Mouse (Mus musculus): Measurements from ENCODE around the gene Lrrc1.

The Lrrc1 gene

GRCm38 (mm10) chr9:77463861-77464260 is 80.8 kb downstream of the Lrrc1 start:
- DNase-seq (ENCODE audit: low spot score), result no peak

DNA sequence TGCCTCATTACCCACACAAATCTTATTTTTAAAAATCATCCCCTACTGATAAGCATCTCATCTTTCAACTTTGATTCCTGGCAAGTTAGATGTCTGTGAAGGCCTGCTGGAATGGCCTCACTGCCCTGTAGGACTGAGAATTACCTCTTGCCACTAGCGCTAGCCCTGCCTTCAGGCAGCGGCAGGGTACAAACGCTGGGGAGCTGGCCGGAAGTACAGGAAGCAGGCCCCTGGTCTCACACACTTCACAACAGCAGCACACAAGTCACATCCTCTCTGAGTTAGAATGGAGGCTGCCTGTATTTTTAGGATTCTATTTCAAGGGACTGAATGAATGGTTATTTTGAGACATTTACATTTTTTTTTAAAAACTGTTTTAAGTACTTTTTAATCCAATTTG is 81.5 kb downstream of the Lrrc1 start:
- no peak for DNase-seq (ENCODE audit: low spot score)

DNA sequence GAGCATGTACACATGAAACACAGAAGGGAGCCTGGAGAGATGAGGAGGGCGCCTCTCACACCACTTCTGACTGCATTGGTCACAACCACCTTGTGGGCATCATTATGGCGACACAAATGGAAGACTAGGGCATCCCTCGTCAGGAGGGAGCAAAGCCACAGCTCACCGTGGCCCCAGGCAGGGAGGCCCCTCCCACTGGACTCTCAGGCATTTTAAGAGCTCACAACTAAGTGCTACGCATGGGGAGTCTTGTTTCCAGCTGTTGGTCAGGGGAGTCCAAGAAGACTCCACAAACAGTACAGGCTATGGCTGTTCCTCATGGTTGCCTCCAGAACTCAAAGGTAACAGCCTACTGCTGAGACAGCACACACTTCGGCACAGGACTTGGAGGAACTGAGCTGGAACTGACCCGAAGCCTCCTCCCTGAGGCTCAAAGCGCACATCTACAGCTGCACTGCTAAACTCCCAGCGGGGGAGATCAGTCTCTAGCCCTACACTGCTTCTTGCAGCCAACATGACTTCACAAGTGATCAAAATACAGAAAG is 83.2 kb downstream of the Lrrc1 start:
- no peak for DNase-seq (ENCODE audit: low spot score)

DNA sequence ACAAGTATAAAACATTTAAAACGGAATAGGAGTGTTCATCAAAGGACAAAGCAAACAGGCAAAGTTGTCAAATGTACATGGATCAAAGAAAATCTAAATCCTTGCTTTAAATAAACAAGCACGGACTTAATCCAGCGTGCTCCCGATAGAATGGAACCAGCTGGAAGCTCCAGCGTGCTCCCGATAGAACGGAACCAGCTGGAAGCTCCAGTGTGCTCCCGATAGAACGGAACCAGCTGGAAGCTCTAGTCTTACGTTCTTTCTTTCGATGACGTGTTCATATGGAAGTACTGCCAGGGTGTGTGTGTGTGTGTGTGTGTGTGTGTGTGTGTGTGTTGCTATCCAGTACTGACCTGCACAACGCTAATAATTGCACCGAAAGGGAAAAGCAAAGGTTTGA is 84.3 kb downstream of the Lrrc1 start:
- no peak for DNase-seq (ENCODE audit: low spot score)

DNA sequence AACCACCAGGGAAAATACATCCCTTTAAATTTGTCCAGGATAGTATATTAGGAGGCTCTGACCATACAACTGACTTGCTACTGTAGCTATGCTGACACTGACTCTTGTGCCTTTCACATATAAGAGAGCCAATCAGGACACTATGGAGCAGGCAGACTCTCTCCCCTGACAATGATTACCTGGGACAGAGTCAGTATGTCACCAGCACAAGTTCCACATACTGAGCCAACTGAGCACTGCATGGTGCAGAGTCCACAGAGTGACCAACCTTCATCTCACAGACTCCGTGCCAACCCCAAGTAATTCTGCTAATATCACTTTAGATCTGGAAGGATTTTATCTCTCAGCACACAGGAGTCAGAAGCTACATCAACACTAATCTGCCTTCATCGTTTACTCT is 85.3 kb downstream of the Lrrc1 start:
- peak; percentile 30 for DNase-seq (ENCODE audit: low spot score)

DNA sequence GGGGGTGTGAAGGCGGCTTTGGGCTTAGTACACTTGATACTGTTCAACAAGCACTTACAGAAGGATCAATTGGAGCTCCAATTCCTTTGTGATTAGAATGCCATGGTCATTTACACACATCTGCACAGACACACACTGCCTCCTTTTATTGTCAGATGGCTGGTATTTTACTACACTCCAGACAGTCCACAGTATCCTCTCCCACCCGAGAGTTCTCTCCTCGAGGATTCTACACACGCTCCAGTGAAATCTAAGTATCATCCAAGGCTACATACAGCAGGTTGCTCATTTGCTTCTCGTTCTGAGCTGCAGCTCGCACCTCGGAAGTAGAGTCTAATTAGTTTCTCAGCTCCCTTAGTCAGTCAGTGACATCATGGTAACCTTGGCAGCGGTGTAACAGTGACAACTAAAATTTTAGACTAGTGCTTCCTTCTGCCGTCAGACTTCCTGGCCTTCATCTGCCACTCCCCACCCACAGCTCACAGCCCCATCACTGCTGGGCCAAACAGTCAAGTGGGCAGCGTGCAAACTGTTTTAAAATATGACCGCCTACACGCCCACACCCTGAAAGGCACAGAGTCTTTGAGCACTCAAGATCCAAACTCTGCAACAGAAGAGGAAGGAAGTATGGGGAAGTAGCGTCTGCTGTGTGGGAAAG is 88.4 kb downstream of the Lrrc1 start:
- DNase-seq (ENCODE audit: low spot score), result no peak

- DNase-seq (ENCODE audit: low spot score), result no peak
These were observed 89.1 kb downstream of the Lrrc1 start for GRCm38 (mm10) chr9:77455439-77456168.

GRCm38 (mm10) chr9:77452046-77452807 is 92.4 kb downstream of the Lrrc1 start:
- no peak for DNase-seq (ENCODE audit: low spot score)

DNA sequence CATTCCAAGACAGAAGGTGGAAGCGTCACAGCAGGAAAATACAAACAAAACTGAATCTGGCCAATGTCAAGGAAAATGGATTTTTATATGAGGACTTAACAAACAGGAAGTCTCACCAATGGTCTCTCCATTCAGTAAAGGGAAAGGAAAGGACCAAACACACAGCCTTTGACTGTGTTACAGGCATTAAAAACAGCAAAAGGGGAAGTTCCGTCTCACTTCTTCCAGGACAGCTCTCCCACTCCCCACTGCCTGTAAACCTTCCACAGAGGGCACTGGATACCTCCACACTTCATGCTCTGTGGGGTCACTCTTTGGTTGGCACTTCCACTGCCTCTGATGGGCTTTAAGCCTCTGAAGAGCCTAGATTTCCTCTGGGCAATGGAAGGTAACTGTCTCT is 94.2 kb downstream of the Lrrc1 start:
- no peak for DNase-seq (ENCODE audit: low spot score)

GRCm38 (mm10) chr9:77444876-77445275 is 99.8 kb downstream of the Lrrc1 start:
- no peak for DNase-seq (ENCODE audit: low spot score)

- no peak for DNase-seq (ENCODE audit: low spot score)
These were observed 105.3 kb downstream of the Lrrc1 start for GRCm38 (mm10) chr9:77439371-77439770.

GRCm38 (mm10) chr9:77438836-77439271 is 105.8 kb downstream of the Lrrc1 start:
- DNase-seq (ENCODE audit: low spot score), result no peak

DNA sequence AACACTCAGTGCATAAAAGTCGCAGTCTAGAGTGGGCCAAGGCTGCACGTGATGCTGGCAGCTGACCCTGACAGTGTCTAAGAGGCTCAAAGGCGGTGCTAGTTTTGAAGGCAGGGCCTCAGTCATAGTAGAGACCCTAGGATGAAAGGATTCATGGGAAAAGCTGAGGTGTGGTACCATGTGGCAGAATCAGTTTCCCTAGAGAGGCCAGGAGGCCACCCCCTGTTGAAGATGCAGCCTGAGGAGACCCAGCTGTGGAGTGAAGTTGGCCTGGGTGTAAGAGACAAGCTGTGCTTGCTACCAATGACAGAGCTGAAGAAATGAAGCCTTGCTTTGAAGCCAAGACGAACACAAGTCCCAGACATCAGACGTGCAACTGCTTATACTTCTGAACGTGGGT is 107.5 kb downstream of the Lrrc1 start:
- no peak for DNase-seq (ENCODE audit: low spot score)

- no peak for DNase-seq (ENCODE audit: low spot score)
These were observed 109.7 kb downstream of the Lrrc1 start for GRCm38 (mm10) chr9:77434965-77435364.

DNA sequence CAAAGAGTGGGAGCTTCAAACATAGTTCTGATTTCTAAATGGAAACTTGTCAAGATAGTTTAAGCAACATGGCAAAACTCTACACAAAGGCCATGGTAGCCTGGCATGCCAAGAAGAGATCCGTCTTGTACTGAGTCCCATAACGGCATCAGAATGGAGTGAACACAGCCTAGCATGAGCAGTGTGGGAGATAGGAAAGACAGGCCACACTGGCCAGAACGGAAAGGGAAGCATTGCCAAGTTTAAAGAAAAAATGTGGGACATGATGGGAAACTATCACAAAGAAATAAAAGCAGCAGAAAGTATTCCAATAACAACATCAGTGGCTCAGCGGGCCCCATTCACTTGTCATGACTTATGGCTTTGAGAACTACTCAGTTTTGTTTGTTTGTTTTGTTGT is 111.2 kb downstream of the Lrrc1 start:
- DNase-seq (ENCODE audit: low spot score), result no peak

GRCm38 (mm10) chr9:77432030-77432429 is 112.6 kb downstream of the Lrrc1 start:
- no peak for DNase-seq (ENCODE audit: low spot score)

- no peak for DNase-seq (ENCODE audit: low spot score)
These were observed 114.1 kb downstream of the Lrrc1 start for GRCm38 (mm10) chr9:77430413-77431087.

DNA sequence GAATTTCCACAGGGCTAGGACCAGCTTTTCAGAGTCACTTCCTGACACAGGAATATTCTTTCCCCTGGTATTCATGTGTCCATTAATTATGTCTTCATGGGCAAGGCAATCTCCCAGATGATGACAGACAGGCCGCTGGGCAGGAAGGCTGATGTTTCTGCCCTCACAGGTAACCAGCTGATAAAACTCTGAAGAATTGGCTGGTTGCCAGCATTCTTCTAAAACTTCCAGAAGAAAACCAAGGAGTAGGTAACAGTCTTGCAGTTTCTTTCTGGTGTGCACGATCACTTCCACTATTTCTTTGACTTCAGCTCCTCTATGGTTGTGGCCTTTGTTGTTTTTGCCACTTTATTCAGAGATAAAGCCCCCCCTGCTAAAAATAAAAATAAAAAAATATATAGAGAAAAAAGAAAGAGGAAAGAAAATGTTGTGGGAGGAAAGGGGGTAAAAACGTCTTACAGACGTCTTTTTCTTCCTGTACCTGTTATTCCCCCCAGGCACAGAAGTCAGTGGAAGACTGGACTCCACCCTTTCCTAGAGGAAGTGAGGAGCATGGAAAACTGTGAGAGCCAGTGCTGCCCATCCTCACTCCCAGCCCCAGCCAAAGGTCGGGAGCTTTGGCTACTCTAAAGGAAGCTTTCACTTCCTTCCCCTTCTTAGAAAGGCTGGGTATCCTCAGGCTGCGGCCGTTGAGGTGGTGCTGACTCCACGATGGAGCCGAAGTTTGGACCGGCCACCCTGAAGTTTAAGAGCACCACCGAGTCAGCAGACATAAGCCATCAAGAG is 115.2 kb downstream of the Lrrc1 start:
- DNase-seq (ENCODE audit: low spot score), result no peak

DNA sequence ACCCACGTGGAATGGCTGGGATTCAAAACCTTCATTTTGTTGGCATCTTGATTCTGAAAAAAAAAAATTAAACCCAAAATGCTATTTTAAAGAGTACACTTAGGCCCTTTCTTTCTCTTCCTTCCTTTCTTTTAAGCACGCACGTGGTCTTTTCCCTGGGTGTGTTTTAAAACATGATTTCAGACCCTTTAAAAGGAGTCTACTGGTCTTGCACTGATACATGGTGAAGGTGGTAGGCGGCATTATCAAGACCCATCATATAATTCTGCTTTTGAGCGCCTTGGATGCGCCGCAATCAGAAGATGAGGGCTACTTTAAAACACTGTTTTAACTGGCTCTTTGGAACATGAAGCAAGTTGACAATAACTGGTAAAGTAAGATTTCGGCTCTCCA is 115.9 kb downstream of the Lrrc1 start:
- no peak for DNase-seq (ENCODE audit: low spot score)

- DNase-seq (ENCODE audit: low spot score), result no peak
These were observed 116.4 kb downstream of the Lrrc1 start for GRCm38 (mm10) chr9:77428115-77428747.
